Mouse (Mus musculus): Measurements from ENCODE around the gene Rbm39. TPM values are rescaled to one million over a fixed set of nuclear protein-coding genes. Genes with fewer than 3 reads are reported as not detected.
"Not testable (repeated sequence)": the region's sequence is repeated elsewhere in the genome, so short reads cannot be mapped to it uniquely, and the experiment has no call there.

The Rbm39 gene
- total RNA-seq, 2 experiments from 2014 or later: 309 to 321 TPM

DNA sequence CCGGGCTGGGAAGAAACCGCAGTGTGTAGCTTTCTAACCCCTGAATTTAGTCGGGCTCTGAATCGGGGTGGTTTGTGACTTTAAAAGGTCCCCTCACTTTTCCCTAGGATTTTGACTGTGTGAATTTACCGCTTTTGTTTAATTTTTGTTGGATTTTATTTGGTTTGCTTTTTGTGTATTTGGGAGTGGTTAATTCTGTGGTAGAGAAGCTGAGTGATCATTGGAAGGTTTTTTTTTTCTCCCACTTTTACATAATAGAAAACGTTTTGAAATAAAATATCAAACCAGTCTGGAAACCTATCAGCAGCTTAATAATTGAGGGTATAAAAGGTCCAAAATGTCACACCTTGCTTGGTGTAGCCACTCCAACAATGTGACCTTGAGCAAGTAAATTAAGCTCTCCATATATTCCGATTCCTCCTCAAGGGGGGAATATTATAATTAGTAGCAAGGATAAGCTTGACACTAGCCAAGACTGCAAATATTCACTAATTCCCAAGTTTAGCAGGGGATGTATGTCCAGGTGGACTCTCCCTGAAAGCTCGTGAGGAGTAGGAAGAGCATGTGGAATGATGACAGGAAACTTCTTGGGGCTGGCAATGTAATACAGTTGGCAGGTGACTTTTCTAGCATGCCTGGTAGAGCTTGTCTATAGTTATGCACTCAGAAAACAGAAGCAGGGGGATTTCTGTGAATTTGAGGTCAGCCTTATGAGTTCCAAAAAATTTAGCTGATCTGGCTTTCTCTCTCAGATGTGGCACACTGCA, 969 bp upstream of the Rbm39 start:
- DNase-seq (ENCODE audit: low spot score in 2 of 2): no peak

DNA sequence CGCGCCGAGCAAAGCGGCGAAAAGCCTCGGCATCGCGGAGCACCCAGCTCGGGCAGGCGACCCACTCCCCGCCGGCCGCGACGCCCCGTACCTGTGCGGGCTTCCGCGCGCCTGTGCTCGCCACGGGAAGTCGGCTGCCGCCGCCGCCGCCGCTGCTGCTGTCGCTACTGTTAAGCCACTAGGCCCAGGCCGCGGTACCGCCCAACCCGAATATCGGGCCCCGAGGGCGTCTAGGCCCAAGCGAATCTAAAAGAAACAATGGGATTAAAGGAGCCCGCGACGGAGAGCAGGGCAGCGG, 293 bp downstream of the Rbm39 start:
- no peak for DNase-seq (ENCODE audit: low spot score in 2 of 2)

DNA sequence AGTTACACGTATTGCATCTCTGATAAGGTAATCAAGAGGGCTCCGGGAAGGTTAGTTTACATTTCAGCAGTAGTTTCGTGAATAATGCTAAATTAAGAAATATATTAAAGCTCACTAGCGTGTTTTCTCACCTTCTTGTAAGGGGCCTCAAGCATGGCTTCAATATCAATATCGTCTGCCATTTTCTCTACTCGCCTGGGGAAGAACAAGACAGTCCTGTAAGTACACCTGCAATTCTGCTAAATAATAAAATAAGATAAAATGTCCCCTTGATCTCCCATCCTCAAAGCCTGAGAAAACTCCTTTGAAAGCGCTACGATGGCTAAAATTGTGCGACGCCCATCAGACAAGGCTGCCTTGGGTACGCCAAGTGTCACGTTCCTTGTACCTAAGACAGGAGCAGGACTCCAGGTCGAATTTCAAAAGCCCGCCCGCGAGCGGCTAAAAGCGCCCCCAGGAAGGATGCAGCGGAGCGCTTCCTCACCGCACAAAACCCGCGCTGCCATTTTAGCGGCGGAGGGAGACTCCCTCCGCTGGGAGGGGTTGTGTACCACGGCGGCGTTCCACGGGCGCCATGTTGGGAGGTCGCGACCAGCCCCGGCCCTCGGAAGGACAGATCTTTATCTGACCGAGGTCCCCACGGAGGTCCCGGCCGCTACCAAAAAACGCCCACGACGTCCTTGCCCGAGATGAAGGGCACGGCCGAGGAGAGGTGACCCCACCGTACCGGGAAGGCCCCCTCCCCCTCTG, 817 bp downstream of the Rbm39 start:
- DNase-seq (ENCODE audit: low spot score in 2 of 2): peak; percentile 54 to 75

DNA sequence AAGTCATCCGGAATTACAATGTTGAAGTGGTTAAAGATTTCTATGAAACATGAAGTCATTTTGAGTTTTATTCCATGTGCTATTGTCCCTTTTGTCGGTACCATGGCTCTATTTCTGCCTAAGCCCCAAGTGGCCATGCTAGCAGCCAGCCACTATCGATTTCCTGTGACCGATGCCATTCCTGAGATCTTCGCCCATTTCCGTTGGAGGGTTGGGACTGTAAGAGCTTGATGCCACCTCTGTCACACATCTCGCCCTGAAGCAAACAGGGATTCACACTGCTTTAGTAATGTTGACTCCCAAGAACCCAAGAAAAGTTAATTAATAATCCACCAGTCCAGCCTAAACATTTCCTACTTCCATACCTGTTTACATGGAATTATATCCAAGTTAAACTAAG, 2.4 kb downstream of the Rbm39 start:
- DNase-seq (ENCODE audit: low spot score in 2 of 2): no peak

DNA sequence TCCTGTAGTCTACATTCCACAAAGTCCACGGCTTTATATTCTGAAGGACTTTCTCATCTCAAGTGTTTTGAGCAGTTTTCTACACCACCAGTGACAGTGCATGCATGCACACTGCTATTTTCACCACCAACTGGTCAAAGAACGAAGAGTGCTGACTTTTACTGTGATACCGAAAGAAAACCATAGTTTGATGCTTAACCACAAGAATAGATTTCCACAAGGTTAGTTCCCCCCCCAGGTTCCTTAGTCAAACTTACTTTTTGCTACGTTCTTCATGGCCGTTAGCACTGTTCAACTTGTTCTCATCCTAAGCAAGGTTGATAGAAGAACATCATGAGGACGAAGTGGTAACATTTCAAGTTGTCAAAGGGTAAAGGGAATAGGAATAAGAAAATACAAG, 3.0 kb downstream of the Rbm39 start:
- no peak for DNase-seq (ENCODE audit: low spot score in 2 of 2)

DNA sequence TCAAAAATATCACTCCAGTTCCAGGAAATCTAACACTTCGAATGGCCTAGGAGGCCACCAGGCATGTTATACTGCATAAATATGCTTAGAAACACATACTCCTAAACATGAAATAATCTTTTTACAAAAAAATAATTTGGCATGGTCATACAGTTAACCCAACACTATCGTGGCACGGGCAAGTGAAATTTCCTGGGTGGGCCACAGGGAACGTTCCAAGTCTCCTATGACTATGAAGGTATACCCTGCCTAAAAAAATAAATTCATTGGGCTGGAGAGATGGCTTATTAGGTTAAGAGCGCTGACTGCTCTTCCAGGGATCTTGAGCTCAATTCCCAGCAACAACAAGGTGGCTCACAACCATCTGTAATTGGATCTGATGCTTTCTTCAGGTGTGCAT, 13.5 kb downstream of the Rbm39 start:
- no peak for DNase-seq (ENCODE audit: low spot score in 2 of 2)

DNA sequence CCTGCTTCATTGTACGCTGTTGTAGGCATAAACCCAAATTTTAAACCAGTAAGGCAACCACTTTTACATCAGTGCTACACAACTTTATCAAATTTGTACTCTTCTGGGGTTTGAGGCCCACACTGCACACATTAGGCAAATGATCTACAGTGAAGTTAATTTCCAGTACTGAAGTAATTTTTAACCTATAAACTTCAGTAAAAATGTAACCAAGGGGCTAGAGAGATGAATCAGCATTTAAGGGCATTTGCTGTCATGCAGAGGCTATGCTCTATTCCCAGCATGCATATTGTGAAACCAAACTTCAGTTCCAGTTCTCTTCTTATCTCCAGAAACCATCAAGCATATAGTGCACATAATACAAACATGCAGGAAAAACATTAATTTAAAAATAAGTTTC, 14.6 kb downstream of the Rbm39 start:
- no peak for DNase-seq (ENCODE audit: low spot score in 2 of 2)

DNA sequence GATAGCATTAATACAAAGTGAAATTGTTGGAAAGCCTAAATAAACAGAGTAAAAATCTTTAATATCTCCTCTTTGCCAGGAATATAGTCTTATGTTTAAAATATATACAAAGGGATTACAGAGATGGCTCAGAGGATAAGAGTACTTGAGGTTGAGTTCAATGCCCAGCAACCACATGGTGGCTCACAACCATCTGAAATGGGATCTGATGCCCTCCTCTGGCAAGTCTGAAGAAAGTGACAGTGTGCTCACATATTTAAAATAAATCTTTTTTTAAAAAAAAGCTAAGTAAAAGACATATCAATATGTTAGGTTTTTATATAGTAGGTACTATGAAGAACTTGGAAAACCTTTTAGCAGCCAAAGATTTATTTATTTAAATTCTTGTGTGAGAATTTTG, 28.5 kb downstream of the Rbm39 start:
- DNase-seq (ENCODE audit: low spot score in 2 of 2): no peak

DNA sequence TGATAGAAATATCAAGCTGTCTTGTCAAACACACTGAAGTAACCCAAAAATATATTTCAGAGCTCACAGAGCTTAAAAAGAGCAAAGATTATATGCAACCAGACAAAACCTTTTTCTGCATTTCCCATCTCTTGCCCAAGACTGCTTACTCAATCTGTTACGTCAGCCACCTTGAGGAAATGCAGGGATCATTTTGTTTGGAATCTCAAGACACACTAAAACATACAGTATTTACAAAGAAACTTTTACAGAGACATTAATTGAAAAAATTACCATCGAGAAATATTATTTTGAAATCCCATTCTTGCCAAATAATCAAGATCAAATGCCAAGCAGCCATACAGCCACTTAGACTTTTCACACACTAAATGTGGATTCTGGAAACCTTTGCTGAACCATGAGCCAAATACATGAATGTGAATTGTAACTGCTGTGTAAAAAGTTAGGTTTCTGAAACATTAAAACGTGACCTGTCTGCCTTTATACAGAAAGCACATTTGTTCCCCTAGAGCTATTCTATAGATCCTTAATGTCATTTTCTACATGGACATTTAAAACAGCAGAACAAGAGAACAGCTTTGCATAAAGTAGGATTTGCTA, 32.6 kb downstream of the Rbm39 start:
- DNase-seq (ENCODE audit: low spot score in 2 of 2): no peak

DNA sequence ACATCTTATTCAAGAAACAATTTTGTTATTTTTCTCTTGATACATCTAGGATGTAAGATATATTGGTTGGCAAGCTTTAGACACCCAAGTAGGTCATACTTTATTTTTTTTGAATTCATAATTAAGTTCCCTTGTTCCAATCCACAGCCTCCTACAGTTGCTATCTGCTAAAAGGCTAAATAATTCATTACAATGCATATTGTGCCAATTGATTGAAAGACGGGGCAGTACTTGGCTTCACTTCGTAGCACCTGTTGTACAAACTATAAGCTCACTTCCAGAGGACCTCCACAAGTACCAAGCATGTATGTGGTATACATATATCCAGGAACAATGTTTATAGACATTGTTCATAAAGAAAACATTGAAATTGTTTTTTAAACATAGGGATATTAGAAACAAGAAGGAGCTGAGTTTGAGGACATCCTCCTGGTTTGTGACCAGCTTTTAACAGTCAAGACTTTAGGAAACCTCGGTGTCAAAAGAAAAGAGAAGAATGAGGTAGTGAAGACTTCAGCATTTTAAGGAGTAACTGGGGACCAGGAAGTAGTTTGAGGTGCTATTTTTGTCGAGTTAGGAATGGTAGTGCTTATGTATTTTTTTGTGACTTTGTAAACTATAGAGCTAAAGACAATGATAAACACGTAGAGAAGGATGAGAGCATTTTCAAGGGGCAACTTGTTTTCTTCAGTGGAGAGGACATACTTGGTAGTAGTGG, 33.6 kb downstream of the Rbm39 start:
- no peak for DNase-seq (ENCODE audit: low spot score in 2 of 2)

DNA sequence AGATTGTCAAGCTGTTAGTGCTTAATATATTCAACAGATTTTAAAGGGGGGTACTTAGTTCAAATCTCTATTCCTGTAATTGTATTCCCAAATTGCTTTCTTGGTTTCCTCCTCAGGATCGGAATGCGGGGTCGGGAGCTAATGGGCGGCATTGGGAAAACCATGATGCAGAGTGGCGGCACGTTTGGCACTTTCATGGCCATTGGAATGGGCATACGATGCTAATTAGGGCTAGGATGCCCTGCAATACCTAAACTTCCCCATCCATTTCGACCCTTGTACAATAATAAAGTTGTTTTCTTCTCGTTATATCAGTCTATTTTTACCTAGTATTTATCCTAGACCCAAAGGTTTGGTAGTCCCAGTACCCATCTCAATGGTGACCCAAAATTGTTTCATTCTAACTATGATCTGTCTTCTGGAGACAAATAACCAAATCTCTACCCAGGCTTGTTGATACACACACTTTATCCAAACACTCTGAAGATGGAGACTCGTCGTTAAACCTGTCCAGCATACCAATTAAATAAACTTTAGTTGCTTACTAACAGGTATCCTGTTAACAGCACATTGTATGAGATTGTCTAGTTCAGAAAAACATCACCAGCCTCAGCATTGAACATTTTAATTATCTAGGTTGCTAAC, 34.4 kb downstream of the Rbm39 start:
- no peak for DNase-seq (ENCODE audit: low spot score in 2 of 2)

DNA sequence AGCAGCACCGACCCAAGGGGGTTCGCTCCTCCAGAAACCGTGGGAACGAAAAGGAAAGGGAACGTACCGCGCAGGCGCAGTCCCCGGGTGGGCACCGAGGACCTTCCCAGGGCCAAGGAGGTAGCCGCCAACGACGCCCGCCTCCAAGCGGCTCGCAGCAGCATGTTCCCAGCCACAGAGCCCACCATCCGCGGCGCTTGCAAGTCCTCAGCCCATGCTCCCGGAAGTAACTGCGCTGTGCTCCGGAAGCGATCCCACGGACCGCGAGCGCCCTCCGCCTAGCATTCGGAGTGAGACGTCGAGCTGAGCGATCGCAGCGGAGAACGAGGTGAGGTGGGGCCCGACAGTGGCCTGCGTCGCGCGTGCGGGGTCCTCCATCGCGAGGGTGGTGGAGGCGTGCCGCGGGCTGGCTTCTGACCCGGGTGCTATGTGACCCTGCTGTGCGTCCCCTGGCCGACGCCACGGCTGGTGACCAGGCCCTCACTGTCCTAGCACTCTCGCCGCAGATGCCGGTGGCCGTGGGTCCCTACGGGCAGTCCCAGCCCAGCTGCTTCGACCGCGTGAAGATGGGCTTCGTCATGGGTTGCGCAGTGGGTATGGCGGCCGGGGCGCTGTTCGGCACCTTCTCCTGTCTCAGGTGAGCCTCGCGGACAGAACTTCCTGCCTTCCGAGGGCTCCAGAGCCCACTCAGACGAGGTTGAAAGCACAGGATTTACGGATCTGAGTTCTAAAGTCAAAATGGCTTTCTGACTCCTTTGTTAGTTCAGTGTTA, 35.9 kb downstream of the Rbm39 start, which contains the start of the genes Romo1 and Nfs1:
Gene Romo1, plus strand, starts transcription at position 87 of the 772 bp plus-strand sequence.
Gene Nfs1, minus strand, starts transcription at position 234 of the 772 bp plus-strand sequence.
- peak; percentile 93 to 95 for DNase-seq (ENCODE audit: low spot score in 2 of 2)

DNA sequence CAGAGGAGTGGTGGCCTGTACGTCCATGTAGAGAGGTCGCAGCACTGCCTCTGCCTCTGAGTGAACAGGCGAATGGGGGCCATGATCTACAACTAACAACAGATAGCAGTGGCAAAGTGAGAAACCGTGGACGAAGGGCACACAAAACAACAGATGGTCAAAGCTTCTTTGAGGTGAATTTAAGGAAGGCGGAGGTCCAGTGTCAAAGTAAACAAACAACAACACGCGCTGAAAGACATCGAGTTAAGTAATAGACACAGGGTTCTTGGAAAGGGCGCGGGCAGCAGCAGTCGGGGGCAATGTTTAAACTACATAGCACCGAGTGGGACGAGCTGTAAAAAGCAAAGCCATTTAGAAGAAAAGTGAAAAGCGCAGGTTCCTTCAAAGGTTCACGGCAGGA, 36.7 kb downstream of the Rbm39 start:
- DNase-seq (ENCODE audit: low spot score in 2 of 2): no peak

DNA sequence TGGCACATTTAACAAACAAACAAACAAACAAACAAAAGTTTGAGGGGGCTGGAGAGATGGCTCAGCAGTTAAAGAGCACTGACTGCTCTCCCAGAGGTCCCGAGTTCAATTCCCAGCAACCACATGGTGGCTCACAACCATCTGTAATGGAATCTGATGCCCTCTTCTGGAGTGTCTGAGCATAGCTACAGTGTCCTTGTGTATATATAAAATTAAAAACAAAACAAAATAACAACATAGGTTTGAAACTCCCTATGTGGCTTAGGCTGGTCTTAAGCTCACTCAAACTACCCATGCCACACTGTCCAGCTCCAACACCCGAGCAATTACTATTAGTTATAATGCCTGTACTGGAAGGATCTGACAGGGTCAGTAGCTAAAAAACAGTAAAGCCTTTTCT, 37.2 kb downstream of the Rbm39 start:
- DNase-seq (ENCODE audit: low spot score in 2 of 2): no peak

DNA sequence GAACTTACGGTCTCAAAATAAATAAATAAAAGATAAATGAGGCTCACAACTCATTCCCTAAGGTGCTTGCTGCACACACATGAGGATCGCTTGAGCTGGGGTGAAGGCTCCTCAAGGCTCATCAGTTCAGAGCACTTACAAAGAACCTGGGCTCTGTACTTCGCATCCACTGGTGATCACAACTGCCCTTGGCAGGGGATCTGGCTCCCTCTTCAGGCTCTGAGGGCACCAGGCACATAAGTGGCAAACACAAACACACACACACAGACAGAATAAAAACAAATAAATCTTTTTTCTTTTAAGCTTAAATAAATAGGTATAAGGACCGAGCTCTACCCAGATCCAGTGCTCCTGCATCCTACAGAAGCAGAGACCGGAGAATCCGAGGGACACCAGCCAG, 44.3 kb downstream of the Rbm39 start:
- no peak for DNase-seq (ENCODE audit: low spot score in 2 of 2)

DNA sequence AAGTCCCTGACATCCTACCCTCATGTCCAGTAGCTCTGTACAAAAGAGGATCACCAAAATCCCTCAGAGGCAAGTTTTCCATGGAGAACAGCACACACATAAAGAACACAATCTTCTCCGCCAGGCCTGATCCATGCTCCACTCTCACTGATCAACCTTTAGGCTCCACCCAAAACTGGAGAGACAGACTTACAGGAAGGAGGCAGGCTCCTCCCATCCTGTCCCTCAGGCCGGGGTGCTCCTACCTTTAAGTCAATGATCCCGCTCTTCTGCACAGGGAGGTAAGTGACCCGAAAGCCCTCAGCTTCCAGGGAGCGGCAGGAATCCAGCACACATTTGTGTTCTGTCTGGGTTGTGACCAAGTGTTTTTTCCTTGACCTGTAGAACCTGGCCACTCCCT, 45.9 kb downstream of the Rbm39 start:
- DNase-seq (ENCODE audit: low spot score in 2 of 2): no peak

DNA sequence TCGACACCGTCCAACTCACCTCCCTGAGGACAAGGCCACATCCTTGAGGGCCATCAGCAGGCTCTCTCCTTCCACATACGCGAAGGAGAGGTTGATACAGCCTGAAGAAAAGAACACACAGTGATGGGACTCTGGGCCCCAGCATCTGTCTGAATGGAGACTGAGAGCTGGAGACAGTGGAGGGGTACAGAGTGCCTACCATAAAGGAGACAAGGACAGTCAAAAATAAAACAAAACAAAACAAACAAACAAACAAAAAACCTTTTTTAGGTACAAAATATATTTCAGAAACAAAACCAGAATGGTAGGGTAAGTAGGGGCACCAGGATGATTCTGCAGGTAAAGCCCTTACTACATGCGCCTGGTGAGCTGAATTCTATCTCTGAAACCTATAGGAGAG, 53.0 kb downstream of the Rbm39 start, which contains the start of gene Gm28036:
Gene Gm28036, minus strand, starts transcription at position 101 of the 400 bp plus-strand sequence.
- DNase-seq (ENCODE audit: low spot score in 2 of 2): no peak

DNA sequence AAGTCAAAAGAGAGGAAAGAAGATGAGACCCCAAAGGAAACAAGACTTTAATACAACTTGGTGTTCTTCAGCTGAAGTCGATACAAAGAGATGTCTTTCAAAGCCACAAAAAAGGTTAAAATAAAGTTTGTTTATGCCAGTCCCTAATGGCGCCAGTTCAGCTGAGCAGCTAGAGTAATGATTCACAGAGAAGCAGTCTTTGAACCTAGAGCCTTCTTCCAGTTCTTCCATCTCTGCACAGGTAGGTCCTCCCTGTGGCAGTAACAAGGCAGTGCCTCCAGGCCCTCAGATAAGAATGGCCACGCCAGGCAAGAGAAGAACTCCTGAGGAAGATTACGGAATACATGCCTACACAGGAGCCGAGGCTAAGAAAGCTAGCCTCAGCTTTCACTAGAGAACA, 56.3 kb downstream of the Rbm39 start:
- DNase-seq (ENCODE audit: low spot score in 2 of 2): no peak

DNA sequence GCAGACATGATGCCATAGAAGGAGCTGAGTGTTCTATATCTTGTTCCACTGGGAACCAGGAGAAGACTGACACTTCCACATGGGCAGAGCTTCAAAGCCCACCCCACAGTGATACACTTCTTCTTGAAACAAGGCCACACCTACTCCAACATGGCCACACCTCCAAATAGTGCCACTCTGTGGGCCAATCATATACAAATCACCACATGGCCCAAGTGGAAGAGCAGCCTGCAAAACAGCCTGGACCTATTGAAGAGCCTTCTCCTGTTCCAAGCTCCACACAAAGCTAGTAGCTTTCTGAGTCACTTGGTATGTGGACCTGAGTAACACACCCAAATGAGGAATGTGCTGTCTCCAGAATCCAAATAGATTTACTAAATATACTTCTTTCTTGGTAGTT, 60.5 kb downstream of the Rbm39 start:
- DNase-seq (ENCODE audit: low spot score in 2 of 2): no peak

DNA sequence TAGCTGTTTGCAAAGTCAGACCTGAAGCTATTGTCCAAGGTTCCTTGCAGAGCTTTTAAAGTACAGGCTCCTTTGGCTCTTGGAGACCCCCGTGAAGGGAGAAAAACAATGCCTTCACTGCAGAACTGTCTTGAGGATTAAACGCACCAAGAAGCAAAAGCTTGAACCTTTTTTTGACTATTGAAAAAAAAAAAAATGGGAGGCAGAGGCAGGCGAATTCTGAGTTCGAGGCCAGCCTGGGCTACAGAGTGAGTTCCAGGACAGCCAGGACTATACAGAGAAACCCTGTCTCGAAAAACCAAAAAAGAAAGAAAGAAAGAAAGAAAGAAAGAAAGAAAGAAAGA, 68.0 kb downstream of the Rbm39 start:
- DNase-seq (ENCODE audit: low spot score in 2 of 2): not testable (repeated sequence)
